Mouse (Mus musculus) bone marrow, adult 2 months (tissue): Measurements from ENCODE around the gene Hsd17b13. TPM values are rescaled to one million over a fixed set of nuclear protein-coding genes. Genes with fewer than 3 reads are reported as not detected.
A peak's percentile ranks its signal among the peaks of the same experiment; 100 is the strongest.

Source experiments
- H3K27ac ChIP-seq: fragments of 200-500 bp; 2 replicates; pipeline ENCODE4 v1.5.1; 2012; ENCODE audit warnings: low read depth, mild to moderate bottlenecking, control low read depth, inconsistent platforms, low read length; ENCODE audit not compliant: control insufficient read depth, poor library complexity, insufficient read depth
- H3K4me1 ChIP-seq: fragments of 200-500 bp; 2 replicates; pipeline ENCODE4 v1.6.1; 2011; ENCODE audit warnings: low read length; ENCODE audit not compliant: control insufficient read depth, insufficient read depth
- H3K4me3 ChIP-seq: fragments of 200-500 bp; replicated peaks from 2 replicates; pipeline ENCODE3; 2011; ENCODE audit warnings: mild to moderate bottlenecking, low read depth, low read length, control low read depth; ENCODE audit not compliant: control insufficient read depth
- CTCF ChIP-seq: fragments of 200-500 bp; IDR thresholded peaks from 2 replicates; pipeline ENCODE4 v1.5.1; 2011; ENCODE audit warnings: low read length, control low read depth; ENCODE audit not compliant: control insufficient read depth, insufficient read depth
- POLR2A ChIP-seq: fragments of 200-500 bp; IDR thresholded peaks from 2 replicates; pipeline ENCODE4 v1.6.1; 2011; ENCODE audit warnings: low read depth, mild to moderate bottlenecking, control low read depth, low read length, borderline replicate concordance; ENCODE audit not compliant: control insufficient read depth
- WGBS: fragments of 180-500 bp; shearing (Covaris S2); methylation state at CpG from one replicate; pipeline ENCODE4 v1.1.7; 2018; 5-methylcytosine and 5-hydroxymethylcytosine counted together
- polyA plus RNA-seq: library from polyadenylated mRNA; stranded (reverse); fragments of >200 nt; gene quantifications from 2 replicates; pipeline ENCODE4 v1.2.4, GENCODE M21; 2011; ENCODE audit warnings: low replicate concordance; ENCODE audit not compliant: missing spikeins, insufficient read depth, insufficient read length

Hsd17b13 gene
- polyA plus RNA-seq, 1 experiment, result not detected

GRCm38 (mm10) chr5:103911555-103911954 lies 65.7 kb downstream of the Hsd17b13 start:
- WGBS, result 65% methylated on average over 5 of the region's 5 CpGs
- no peak for TF ChIP-seq CTCF
- TF ChIP-seq POLR2A, result no peak
- Histone ChIP-seq H3K4me3 (no peak overlapping the region), H3K4me1 (no peaks in the 10 kb centered on the region; the same call in 1 of the 2 replicates), H3K27ac (no peak overlapping the region)

- H3K4me3 ChIP-seq, result peak within 1 kb of the TSS; percentile 64
- TF ChIP-seq CTCF (no peak), POLR2A (peak; percentile 28; the same call in 1 of the 2 replicates)
- no peaks in the 10 kb centered on the region; the same call in 1 of the 2 replicates for H3K4me1 ChIP-seq
- under 1% methylated on average over 84 of the region's 86 CpGs for WGBS
- peak within 1 kb of the TSS; percentile 42; the same call in 1 of the 2 replicates for H3K27ac ChIP-seq
These were observed 66.3 kb downstream of the Hsd17b13 start, which contains the start of gene Klhl8 for GRCm38 (mm10) chr5:103910748-103911409. Gene Klhl8, minus strand, starts transcription at chr5:103911259.

GRCm38 (mm10) chr5:103910156-103910555 lies 67.1 kb downstream of the Hsd17b13 start:
- no peak overlapping the region for H3K4me3 ChIP-seq
- H3K4me1 ChIP-seq, result no peaks in the 10 kb centered on the region; the same call in 1 of the 2 replicates

GRCm38 (mm10) chr5:103909466-103909865 lies 67.7 kb downstream of the Hsd17b13 start:
- no peak for TF ChIP-seq POLR2A
- TF ChIP-seq CTCF, result no peak
- Histone ChIP-seq H3K4me3 (no peak overlapping the region), H3K27ac (no peak overlapping the region), H3K4me1 (no peaks in the 10 kb centered on the region; the same call in 1 of the 2 replicates)
- 52% methylated on average over 3 of the region's 3 CpGs for WGBS

More at GRCm38 (mm10) chr5:103910156-103910555, 67.1 kb downstream of the Hsd17b13 start:
- TF ChIP-seq CTCF (no peak), POLR2A (no peak)
- no peak overlapping the region for H3K27ac ChIP-seq
- 20% methylated on average over 8 of the region's 9 CpGs for WGBS

GRCm38 (mm10) chr5:103908851-103909250 lies 68.4 kb downstream of the Hsd17b13 start:
- Histone ChIP-seq H3K27ac (no peak overlapping the region), H3K4me3 (no peak overlapping the region), H3K4me1 (no peaks in the 10 kb centered on the region; the same call in 1 of the 2 replicates)
- 78% methylated on average over 7 of the region's 7 CpGs for whole genome bisulfite sequencing
- no peak for TF ChIP-seq CTCF
- TF ChIP-seq POLR2A, result no peak

- H3K4me3 ChIP-seq, result no peak overlapping the region
- TF ChIP-seq CTCF (no peak), POLR2A (no peak)
- WGBS, result 85% methylated on average over 4 of the region's 4 CpGs
These were observed 69.4 kb downstream of the Hsd17b13 start for GRCm38 (mm10) chr5:103907844-103908243.

GRCm38 (mm10) chr5:103906173-103906572 lies 71.0 kb downstream of the Hsd17b13 start:
- TF ChIP-seq POLR2A, result no peak
- TF ChIP-seq CTCF, result no peak
- no peak overlapping the region for H3K27ac ChIP-seq
- WGBS, result 85% methylated on average over 6 of the region's 6 CpGs
- H3K4me1 ChIP-seq, result no peaks in the 10 kb centered on the region; the same call in 1 of the 2 replicates
- H3K4me3 ChIP-seq, result no peak overlapping the region

More at GRCm38 (mm10) chr5:103907844-103908243, 69.4 kb downstream of the Hsd17b13 start:
- H3K27ac ChIP-seq, result no peak overlapping the region
- no peaks in the 10 kb centered on the region; the same call in 1 of the 2 replicates for H3K4me1 ChIP-seq

Other genes starting within 250 kb of the Hsd17b13 start
- gene Klhl8, start 66.2 kb downstream of the Hsd17b13 start, polyA plus RNA-seq, result 0.95 and 1.5 TPM in 2 replicates
- 13.6 and 36.5 TPM in 2 replicates for gene Hsd17b11, start 44.5 kb upstream of the Hsd17b13 start, polyA plus RNA-seq
- gene Nudt9, start 68.9 kb upstream of the Hsd17b13 start, polyA plus RNA-seq, result 32.5 and 34.8 TPM in 2 replicates
- not detected in 2 replicates for gene Gm17660, start 100.2 kb upstream of the Hsd17b13 start, polyA plus RNA-seq
- gene Sparcl1, start 136.3 kb upstream of the Hsd17b13 start, polyA plus RNA-seq, result 3.8 and 4.8 TPM in 2 replicates
- gene Dspp, start 193.3 kb upstream of the Hsd17b13 start, polyA plus RNA-seq, result not detected in 2 replicates
- 1.3 TPM in 1 of 2 replicates, not detected in the other for gene Dmp1, start 225.2 kb upstream of the Hsd17b13 start, polyA plus RNA-seq